Mouse (Mus musculus): ENCODE data around the gene Acsbg2. TPM values are rescaled to one million over a fixed set of nuclear protein-coding genes. Genes with fewer than 3 reads are reported as not detected.

Acsbg2 gene
- total RNA-seq, 2 experiments from 2014 or later, result not detected

Other genes starting within 250 kb of the Acsbg2 start
- 10 to 100 TPM; 93.9 to 99.2 TPM for gene Lonp1, start 247.6 kb downstream of the Acsbg2 start, total RNA-seq (2021)
- gene Catsperd, start 246.3 kb downstream of the Acsbg2 start, total RNA-seq (2021), result under 1 TPM in 1 of 2 experiments, not detected in 1; 0.22 TPM
- 10 to 100 TPM; 48.1 to 52.9 TPM for gene Ranbp3, start 201.2 kb downstream of the Acsbg2 start, total RNA-seq (2021)
- 100 to 1,000 TPM; 794 to 859 TPM for gene Ndufa11, start 156.7 kb downstream of the Acsbg2 start, total RNA-seq (2021)
- gene Vmac, start 156.4 kb downstream of the Acsbg2 start, total RNA-seq (2021), result 1 to 10 TPM; 5.4 to 9.8 TPM
- 10 to 100 TPM; 19.0 to 21.0 TPM for gene Nrtn, start 116.9 kb downstream of the Acsbg2 start, total RNA-seq (2021)
- 10 to 100 TPM; 21.0 to 23.0 TPM for gene Dus3l, start 109.7 kb downstream of the Acsbg2 start, total RNA-seq (2021)
- under 1 TPM; 0.27 to 0.43 TPM for gene Prr22, start 104.2 kb downstream of the Acsbg2 start, total RNA-seq (2021)
- gene Rfx2, start 43.4 kb downstream of the Acsbg2 start, total RNA-seq (2021), result 10 to 100 TPM in 1 of 2 experiments, 1 to 10 TPM in 1; 6.5 to 10.5 TPM
- under 1 TPM; 0.10 to 0.12 TPM for gene 1700061G19Rik, start 1.0 kb upstream of the Acsbg2 start, total RNA-seq (2021)
- 10 to 100 TPM; 28.3 to 30.8 TPM for gene Mllt1, start 61.0 kb upstream of the Acsbg2 start, total RNA-seq (2021)
- not detected for gene Acer1, start 107.7 kb upstream of the Acsbg2 start, total RNA-seq (2021)
- gene Clpp, start 115.9 kb upstream of the Acsbg2 start, total RNA-seq (2021), result 10 to 100 TPM; 60.1 to 60.6 TPM
- 10 to 100 TPM; 46.7 to 50.4 TPM for gene Alkbh7, start 122.9 kb upstream of the Acsbg2 start, total RNA-seq (2021)
- gene Pspn, start 125.6 kb upstream of the Acsbg2 start, total RNA-seq (2021), result not detected
- 10 to 100 TPM; 29.0 to 30.0 TPM for gene Gtf2f1, start 136.8 kb upstream of the Acsbg2 start, total RNA-seq (2021)
- gene Gm17949, start 137.0 kb upstream of the Acsbg2 start, total RNA-seq (2021), result not detected
- gene Khsrp, start 157.1 kb upstream of the Acsbg2 start, total RNA-seq (2021), result 10 to 100 TPM; 81.4 to 83.4 TPM
- not detected for gene Slc25a41, start 167.2 kb upstream of the Acsbg2 start, total RNA-seq (2021)
- under 1 TPM; 0.35 to 0.57 TPM for gene Crb3, start 184.7 kb upstream of the Acsbg2 start, total RNA-seq (2021)
- gene Slc25a23, start 185.4 kb upstream of the Acsbg2 start, total RNA-seq (2021), result 10 to 100 TPM; 75.0 to 86.6 TPM
- 1 to 10 TPM; 1.3 to 2.3 TPM for gene Dennd1c, start 204.1 kb upstream of the Acsbg2 start, total RNA-seq (2021)
- gene Tubb4a, start 213.3 kb upstream of the Acsbg2 start, total RNA-seq (2021), result 1 to 10 TPM; 7.0 to 7.4 TPM
- gene Tnfsf9, start 230.9 kb upstream of the Acsbg2 start, total RNA-seq (2021), result under 1 TPM; 0.67 to 0.79 TPM